Mouse (Mus musculus) erythroblast, embryonic 14.5 days (primary cell): Measurements from ENCODE around the gene Gm34302. TPM values are rescaled to one million over a fixed set of nuclear protein-coding genes. Genes with fewer than 3 reads are reported as not detected.
"Not testable (repeated sequence)": the region's sequence is repeated elsewhere in the genome, so short reads cannot be mapped to it uniquely, and the experiment has no call there.

Experiments
- H3K27me3 ChIP-seq: 2 replicates; pipeline ENCODE4 v1.6.1; 2012; ENCODE audit warnings: inconsistent platforms; ENCODE audit not compliant: control insufficient read depth
- H3K36me3 ChIP-seq: 2 replicates; pipeline ENCODE4 v1.6.1; 2012; ENCODE audit warnings: mild to moderate bottlenecking, inconsistent platforms; ENCODE audit not compliant: control insufficient read depth
- H3K4me1 ChIP-seq: 2 replicates; pipeline ENCODE4 v1.6.1; 2012; ENCODE audit warnings: inconsistent platforms; ENCODE audit not compliant: control insufficient read depth
- H3K4me3 ChIP-seq: replicated peaks from 2 replicates; pipeline ENCODE3; 2012; ENCODE audit warnings: moderate library complexity, mild to moderate bottlenecking, inconsistent platforms
- H3K9me3 ChIP-seq: 2 replicates; pipeline ENCODE4 v1.6.1; 2012; ENCODE audit warnings: low read length, inconsistent platforms, mixed read lengths; ENCODE audit not compliant: control insufficient read depth
- GATA1 ChIP-seq: IDR thresholded peaks from 2 replicates; pipeline ENCODE4 v1.6.1; 2012; ENCODE audit warnings: low read length, inconsistent platforms, mixed read lengths
- TAL1 ChIP-seq: IDR thresholded peaks from 3 replicates; pipeline ENCODE4 v1.6.1; 2012; ENCODE audit warnings: low read length, inconsistent platforms, mixed read lengths
- polyA plus RNA-seq: library from polyadenylated mRNA; stranded (reverse); fragments of >175 nt; gene quantifications from 2 replicates; pipeline ENCODE4 v1.2.3, GENCODE M21; 2012

Gm34302 gene
- polyA plus RNA-seq: not detected in 2 replicates

- Histone ChIP-seq H3K27me3 (no peaks in the 10 kb centered on the region), H3K4me1 (no peaks in the 10 kb centered on the region), H3K4me3 (no peak within 1 kb of the TSS), H3K9me3 (no peaks in the 10 kb centered on the region), H3K36me3 (no peaks in the 10 kb centered on the region)
- TF ChIP-seq GATA1 (no peak), TAL1 (no peak)
Measured at GRCm38 (mm10) chr3:63483726-63484125, at the start of gene Gm34302. Gene Gm34302 (minus strand): TSS chr3:63483879.

GRCm38 (mm10) chr3:63531847-63532246 is 48.2 kb upstream of the Gm34302 start:
- Histone ChIP-seq H3K4me3 (no peak overlapping the region), H3K4me1 (no peaks in the 10 kb centered on the region), H3K36me3 (no peaks in the 10 kb centered on the region), H3K9me3 (no peaks in the 10 kb centered on the region; the same call in 1 of the 2 replicates), H3K27me3 (no peaks in the 10 kb centered on the region)
- TF ChIP-seq GATA1 (no peak), TAL1 (no peak)

- TF ChIP-seq GATA1: no peak
- TF ChIP-seq TAL1: no peak
- Histone ChIP-seq H3K4me3 (no peak overlapping the region), H3K27me3 (no peaks in the 10 kb centered on the region), H3K4me1 (no peaks in the 10 kb centered on the region), H3K36me3 (no peaks in the 10 kb centered on the region), H3K9me3 (no peaks in the 10 kb centered on the region)
Measured at GRCm38 (mm10) chr3:63517681-63518080, 34.0 kb upstream of the Gm34302 start.

GRCm38 (mm10) chr3:63516279-63516678 is 32.6 kb upstream of the Gm34302 start:
- H3K36me3 ChIP-seq, H3K4me1 ChIP-seq, H3K4me3 ChIP-seq, H3K9me3 ChIP-seq, H3K27me3 ChIP-seq: not testable (repeated sequence)

GRCm38 (mm10) chr3:63511316-63511715 is 27.6 kb upstream of the Gm34302 start:
- Histone ChIP-seq H3K9me3 (no peaks in the 10 kb centered on the region; the same call in 1 of the 2 replicates), H3K36me3 (no peaks in the 10 kb centered on the region), H3K4me1 (no peaks in the 10 kb centered on the region), H3K4me3 (no peak overlapping the region), H3K27me3 (no peaks in the 10 kb centered on the region)
- TF ChIP-seq TAL1: no peak
- no peak for TF ChIP-seq GATA1

GRCm38 (mm10) chr3:63509484-63509883 is 25.8 kb upstream of the Gm34302 start:
- Histone ChIP-seq H3K4me3 (no peak overlapping the region), H3K27me3 (no peaks in the 10 kb centered on the region), H3K9me3 (no peaks in the 10 kb centered on the region; the same call in 1 of the 2 replicates), H3K36me3 (no peaks in the 10 kb centered on the region), H3K4me1 (no peaks in the 10 kb centered on the region)
- TF ChIP-seq GATA1: no peak
- no peak for TF ChIP-seq TAL1

GRCm38 (mm10) chr3:63508924-63509323 is 25.2 kb upstream of the Gm34302 start:
- Histone ChIP-seq H3K9me3 (no peaks in the 10 kb centered on the region; the same call in 1 of the 2 replicates), H3K27me3 (no peaks in the 10 kb centered on the region), H3K36me3 (no peaks in the 10 kb centered on the region), H3K4me3 (no peak overlapping the region), H3K4me1 (no peaks in the 10 kb centered on the region)
- TF ChIP-seq GATA1 (no peak), TAL1 (no peak)

GRCm38 (mm10) chr3:63504433-63504832 is 20.8 kb upstream of the Gm34302 start:
- Histone ChIP-seq H3K27me3 (no peaks in the 10 kb centered on the region), H3K4me1 (no peaks in the 10 kb centered on the region), H3K4me3 (no peak overlapping the region), H3K36me3 (no peaks in the 10 kb centered on the region), H3K9me3 (no peaks in the 10 kb centered on the region)
- TF ChIP-seq TAL1: no peak

- no peaks in the 10 kb centered on the region for H3K27me3 ChIP-seq
- H3K4me3 ChIP-seq: no peak overlapping the region
- no peaks in the 10 kb centered on the region for H3K36me3 ChIP-seq
- no peaks in the 10 kb centered on the region for H3K4me1 ChIP-seq
- no peak for TF ChIP-seq GATA1
- no peak for TF ChIP-seq TAL1
- H3K9me3 ChIP-seq: no peaks in the 10 kb centered on the region; the same call in 1 of the 2 replicates
Measured at GRCm38 (mm10) chr3:63494625-63495382, 11.1 kb upstream of the Gm34302 start.

- no peak for TF ChIP-seq GATA1
- no peak for TF ChIP-seq TAL1
- no peaks in the 10 kb centered on the region for H3K27me3 ChIP-seq
- H3K36me3 ChIP-seq: no peaks in the 10 kb centered on the region
- H3K4me3 ChIP-seq: no peak overlapping the region
- no peaks in the 10 kb centered on the region; the same call in 1 of the 2 replicates for H3K9me3 ChIP-seq
- H3K4me1 ChIP-seq: no peaks in the 10 kb centered on the region
Measured at GRCm38 (mm10) chr3:63493563-63493962, 9.9 kb upstream of the Gm34302 start.
